Mouse (Mus musculus) R1 (cell line): Measurements from ENCODE around the gene Itga3.
"Not testable (repeated sequence)": the region's sequence is repeated elsewhere in the genome, so short reads cannot be mapped to it uniquely, and the experiment has no call there.

Experiments
- DNase-seq: peaks from one replicate; pipeline ENCODE4 v3.0.0-alpha.2; 2018; ENCODE audit warnings: low read depth, low spot score

The Itga3 gene

DNA sequence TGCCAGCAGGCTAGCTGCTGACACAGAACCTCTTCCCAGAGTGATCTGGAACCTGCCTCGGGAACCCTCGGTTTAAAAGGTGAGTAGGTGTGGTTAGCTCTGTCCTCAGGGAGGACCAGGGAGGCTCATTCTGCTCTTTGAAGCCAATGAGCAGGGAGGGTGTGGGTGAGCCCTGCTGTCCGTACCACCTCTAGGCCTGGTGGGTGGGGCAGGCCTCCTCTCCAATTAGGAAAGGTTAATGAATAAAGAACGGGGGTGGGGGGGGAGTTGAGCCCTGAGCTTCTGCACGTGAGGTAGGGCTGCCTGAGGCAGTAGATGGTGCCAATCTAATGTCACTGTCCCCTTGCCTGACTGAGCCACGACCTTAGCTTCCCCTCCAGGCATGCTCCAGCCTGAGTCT, 43.7 kb downstream of the Itga3 start:
- DNase-seq: no peak

DNA sequence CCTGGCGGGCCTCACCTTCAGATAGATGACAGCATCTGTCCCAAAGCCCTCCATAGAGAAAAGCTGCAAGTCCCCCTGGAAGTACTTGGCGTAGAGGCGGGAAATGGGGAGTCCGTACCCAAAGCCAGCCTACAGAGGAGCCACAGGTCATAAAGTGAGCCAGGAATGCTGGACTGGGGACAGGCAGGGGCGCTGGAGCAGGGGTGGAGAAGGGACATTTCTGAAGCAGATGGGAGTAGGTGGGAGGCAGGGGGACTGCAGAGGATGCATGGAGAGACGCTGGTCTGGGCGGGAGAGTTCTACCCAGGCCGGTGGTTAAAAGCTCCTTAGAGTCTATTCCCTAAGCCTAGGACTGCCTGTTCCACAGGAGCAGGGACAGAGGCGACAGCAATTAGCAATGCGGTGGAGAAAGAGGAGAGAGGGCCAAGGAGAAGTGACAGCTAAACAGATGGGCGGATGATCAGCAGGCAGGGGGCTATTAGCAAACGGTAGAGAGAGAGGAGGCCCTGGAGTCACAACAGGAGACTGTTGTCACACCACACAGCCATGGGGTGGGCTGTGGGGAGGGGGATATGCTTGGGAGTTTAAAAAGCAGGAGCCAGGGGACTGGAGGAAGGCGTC, 48.6 kb downstream of the Itga3 start:
- DNase-seq: no peak

DNA sequence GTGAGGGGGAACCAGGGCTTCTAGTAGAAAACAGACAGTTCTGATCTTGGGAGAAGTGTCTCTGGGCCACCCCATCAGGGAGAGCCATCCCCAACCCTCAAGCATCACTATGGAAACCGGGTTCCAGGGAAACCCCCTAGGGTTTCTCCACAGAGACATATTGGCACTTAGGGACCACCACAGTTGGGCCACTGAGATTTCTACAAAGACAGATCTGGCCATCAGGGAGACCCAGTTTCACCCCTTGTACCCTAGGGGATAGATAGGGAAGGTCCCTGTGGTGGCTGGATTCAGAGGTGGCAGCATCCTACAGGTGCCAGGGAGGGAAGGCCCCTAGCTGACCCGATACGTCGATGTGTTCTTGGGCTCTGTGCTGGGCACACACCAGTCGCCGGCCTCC, 49.8 kb downstream of the Itga3 start:
- no peak for DNase-seq

DNA sequence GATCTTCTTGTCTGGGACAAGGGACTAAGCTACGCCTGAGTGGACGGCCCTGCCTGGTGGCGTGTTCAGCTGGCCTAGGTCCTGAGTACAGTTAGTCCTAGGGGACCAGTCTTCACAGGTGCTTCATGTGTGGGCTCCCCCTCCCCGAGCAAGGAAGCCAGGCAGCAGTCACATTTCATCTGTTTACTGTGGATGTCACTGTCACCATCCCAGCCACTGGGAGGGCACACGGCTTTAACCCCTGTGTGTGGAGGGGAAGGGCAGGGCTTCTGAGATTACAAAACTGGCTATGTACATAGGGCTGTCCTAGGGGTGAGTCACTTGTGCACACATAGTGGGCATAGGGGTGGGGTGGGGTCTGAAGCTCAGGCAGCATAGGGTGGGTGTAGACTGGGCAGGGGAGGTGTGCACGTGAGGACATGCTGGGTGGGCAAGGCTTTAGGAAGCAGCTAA, 50.5 kb downstream of the Itga3 start:
- no peak for DNase-seq

DNA sequence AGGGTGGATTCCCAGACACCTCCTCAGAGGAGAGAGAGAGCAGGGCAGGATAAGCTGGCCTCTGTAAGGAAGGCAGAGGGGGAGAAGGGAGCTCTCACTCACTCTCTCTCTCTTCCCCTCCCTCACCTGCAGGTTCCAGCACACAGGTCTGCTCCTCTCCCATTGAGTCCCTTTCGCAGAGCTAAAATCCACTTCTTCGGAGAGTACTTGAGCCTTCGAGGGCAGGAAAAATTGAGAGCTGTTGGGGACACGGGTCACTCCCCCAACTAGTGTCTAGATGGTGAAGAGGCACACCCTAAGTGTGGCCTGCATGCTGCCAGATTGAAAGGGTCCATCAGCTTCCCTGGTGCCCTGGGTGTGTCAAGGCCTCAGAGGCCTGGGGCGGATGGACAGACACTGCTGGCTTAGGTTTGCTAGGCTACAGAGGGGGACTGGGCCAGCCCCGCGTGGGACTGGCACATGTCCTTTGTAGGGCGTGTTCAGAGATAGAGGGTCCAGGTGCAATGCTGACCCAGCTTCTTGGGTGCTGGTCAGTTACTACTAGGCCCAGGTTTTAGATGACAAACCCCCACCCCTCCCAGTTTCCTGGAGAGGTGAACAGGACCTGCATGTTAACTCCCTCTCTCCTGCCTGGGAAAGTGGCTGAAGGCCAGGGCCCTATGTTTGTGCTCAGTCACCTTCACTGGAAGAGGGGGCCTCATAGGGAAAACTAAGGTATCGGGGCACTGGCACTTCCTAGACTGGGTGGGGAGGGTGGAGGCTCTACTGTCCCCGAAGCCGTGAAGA, 51.2 kb downstream of the Itga3 start:
- DNase-seq: no peak

DNA sequence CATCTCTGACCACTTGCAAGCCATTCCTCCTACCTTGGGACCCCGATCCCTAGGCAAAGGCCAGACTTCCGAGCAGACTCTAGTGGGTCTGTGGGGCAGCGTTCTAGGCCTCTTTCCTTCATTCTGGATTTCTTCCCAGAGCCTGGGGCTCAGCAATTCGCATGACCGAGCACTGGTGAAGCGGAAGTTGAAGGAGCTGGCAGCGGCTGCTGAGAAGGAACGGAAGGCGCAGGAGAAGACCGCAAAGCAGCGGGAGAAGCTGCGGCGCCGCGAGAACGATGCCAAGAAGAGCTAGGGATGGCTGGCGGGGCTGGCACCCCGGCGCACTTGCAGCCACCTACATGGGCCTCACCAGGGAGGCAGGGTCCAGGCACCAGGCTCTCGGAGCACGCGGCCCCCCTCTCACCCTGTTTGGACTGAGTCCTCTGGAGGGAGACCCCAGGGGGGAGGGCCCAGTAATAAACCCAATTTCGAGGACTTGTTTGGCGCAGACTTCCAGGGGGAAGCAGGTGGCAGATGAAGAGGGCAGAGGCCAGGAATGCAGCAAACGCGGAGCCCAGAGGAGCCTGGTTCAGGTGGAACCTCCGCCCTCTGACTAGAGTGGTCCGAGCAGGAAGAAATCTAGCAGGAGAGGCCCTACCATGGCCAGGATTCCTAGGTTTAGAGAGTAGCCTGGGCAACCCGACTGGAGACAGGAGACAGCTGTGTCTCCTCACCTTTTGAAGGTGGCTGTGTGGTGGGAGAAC, 52.0 kb downstream of the Itga3 start:
- no peak for DNase-seq

DNA sequence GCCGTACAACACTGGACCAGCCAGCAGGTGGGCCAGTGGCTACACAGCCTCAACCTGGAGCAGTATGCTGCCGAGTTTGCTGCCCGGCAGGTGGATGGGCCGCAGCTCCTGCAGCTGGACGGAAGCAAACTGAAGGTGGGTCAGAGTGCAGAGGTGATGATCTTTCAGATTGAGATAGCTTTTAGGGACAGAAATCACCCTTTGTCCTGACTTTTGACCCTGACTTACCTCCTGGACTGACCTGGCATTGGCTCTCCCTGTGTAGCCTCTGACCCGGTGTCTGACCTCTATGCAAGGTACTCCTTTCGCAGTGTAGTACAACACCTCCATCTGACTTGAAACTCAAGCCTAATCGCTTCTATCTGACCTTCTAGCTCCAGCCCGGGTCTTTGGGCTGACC, 53.1 kb downstream of the Itga3 start:
- DNase-seq: no peak

DNA sequence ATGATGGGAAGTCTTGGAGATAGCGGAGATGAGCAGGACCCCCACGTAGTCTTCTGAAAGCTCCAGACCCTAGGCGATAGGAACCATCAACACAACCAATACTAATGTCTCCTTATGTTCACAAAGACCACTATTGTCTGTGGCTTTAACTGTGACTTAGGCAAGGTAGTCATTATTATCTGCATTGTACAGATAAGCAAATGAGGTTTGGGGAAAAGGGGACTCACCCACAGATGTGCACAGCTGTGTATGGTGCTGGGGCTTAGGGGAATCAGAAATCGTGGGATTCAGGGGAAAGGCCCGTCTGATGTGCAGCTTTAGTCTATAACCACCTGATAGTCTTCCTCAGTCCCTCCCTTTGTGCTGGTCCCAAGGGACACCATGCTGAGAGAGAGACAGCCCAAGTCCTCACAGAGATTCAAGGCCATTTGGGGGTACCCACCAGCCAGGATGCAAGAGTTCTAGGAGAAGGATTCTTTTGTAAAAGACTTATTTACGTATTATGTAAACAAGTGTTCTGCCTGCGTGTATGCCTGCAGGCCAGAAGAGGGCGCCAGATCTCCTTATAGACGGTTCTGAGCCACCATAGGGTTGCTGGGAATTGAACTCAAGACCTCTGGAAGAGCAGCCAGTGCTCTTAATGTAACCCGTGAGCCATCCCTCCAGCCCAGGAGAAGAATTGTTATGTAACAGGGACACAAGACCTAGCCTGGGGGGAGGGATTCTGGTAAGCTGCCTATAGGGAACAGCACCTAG, 54.2 kb downstream of the Itga3 start:
- DNase-seq: peak; percentile 77

DNA sequence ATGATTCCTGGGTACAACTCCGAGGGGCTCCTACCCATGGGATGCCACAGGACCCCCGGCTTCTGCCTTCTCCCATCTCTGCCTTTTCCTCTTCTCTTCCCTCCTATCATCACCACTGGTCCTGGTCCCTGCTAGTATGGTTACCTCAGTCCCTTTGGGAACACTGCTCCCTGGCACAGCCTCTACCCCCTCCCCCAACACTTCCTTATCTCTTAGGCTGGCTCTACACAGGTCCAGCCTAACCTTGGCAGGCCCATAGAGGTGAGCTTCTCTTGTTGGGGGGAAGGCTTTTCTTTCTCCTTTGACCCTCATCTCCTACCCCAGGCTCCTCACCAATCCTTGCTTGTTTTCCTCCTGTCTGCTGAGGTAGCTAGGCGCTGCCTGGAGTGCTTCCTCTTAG, 61.1 kb downstream of the Itga3 start:
- DNase-seq: no peak

DNA sequence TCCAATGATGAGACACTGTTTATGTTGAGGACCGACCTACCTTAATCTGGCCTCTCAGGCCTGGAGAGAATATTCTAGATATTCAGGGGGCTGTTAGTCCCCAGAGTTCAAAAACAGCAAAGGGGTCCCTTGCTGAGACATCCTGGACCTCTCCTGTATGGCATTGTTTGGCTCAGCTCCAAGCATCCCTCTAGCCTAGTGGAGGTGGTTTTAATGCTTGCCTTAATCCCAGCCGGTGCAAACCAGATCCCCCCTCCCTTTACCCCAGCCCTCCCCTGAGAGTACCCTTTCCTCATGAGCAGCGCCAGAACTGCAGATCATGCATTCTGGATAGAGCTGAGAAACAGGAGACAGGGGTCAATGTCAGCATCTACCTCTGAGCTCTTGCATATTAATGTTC, 64.1 kb downstream of the Itga3 start:
- DNase-seq: no peak

DNA sequence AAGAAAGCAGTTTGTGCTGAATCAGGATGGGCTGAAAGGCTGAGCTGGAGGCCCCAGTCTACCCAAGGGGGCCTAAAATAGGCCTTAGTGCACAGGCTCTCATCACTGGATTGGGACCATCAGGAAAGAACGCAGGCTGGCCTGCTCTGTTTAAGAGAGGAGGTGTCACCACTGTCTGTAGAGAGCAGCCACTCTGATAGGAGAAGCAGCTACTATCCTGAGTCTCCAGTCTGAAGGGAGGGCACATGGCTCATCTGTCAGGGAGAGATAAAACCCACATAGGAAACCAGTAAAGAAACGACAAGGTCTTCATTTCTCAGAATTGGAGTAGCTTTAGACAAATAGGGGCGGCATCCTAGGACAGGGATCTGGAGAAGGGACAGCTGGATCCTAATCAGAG, 64.5 kb downstream of the Itga3 start:
- DNase-seq: no peak

DNA sequence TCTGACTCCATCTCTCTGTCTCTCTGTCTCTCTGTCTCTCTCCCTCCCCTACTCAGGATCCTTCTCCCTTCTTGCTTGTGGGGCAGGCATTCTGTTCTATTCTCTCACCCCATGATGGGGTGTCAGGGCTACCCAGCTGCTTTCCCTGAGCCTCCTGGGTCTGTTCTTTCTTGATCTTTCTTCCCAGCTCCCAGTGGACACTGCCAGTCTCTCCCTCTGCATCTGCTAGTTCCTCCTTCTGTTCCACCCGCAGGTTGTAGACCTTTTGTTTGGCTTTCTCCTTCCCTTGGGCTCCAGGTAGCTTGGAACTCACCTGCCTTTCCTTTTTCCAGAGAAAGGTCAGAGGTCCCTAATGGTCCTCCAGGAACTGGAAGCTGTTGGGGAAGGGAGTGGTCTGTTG, 65.2 kb downstream of the Itga3 start:
- no peak for DNase-seq

DNA sequence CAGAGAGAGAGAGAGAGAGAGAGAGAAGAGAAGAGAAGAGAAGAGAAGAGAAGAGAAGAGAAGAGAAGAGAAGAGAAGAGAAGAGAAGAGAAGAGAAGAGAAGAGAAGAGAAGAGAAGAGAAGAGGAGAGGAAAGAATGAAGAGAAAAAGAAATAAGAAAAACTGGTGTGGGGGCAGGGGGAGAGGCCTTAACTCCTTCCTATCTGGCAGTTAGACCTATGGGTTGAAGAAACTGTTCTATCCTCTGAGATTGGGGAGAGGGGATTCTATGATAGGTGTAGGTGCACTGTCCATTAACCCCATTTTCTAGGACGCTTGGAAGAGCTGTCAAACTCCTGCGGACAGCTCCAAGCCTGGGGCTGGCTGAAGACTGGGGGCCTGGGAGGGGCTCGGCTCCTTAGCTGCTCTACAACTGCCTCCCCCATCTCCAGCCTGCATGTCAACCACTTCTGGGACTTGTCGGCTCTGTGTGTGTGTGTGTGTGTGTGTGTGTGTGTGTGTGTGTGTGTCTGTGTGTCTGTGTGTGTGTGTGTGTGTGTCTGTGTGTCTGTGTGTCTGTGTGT, 65.7 kb downstream of the Itga3 start:
- DNase-seq: not testable (repeated sequence)

DNA sequence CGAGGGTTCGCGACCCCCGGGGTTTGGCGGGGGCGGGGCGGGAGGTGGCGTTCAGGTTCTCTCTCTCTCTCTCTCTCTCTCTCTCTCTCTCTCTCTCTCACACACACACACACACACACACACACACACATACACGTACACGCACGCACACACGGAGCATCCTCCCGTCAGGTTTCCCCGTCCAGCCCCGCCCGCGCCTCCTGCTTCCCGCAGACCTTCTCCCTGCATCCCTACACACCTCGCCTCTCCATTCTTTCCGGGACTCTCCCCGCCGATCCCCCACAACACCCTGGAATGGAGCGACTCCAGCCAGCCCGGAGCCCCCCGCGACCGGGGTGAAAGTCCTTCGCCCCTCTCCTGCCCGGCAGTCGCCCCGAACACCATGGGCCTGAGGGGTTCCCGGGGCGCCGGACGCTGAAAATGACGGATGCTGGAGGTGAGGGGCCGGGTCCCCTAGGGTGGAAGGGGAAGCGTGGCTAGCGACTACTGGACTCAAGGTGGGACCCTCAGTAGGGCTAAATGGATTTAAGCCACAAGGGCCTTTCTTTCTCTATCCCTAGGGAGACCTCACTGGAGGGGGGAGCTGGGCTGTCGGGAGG, 66.4 kb downstream of the Itga3 start:
- DNase-seq: no peak

DNA sequence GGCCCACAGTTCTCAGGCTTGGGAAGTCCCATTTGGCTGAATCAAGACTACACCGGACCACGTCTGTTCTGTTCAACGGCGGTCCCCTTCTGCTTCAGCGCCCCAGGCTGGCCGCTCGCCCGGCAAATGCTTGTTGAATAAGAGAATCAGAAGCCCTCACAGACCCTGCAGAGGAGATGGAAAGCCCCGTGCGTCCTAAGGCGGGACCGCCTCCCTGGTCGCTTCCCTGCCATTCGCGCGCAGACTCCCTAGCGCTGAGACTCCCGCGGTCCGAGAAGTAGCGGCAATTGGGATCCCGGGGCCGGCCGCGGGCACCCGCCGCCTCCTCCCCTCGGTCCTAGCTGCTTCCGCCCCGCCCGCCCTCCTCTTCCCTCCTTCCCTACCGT, 67.0 kb downstream of the Itga3 start, which contains the start of gene Samd14:
TSS of gene Samd14 (plus strand) at position 251 of the 386 bp plus-strand sequence.
- peak; percentile 57 for DNase-seq

DNA sequence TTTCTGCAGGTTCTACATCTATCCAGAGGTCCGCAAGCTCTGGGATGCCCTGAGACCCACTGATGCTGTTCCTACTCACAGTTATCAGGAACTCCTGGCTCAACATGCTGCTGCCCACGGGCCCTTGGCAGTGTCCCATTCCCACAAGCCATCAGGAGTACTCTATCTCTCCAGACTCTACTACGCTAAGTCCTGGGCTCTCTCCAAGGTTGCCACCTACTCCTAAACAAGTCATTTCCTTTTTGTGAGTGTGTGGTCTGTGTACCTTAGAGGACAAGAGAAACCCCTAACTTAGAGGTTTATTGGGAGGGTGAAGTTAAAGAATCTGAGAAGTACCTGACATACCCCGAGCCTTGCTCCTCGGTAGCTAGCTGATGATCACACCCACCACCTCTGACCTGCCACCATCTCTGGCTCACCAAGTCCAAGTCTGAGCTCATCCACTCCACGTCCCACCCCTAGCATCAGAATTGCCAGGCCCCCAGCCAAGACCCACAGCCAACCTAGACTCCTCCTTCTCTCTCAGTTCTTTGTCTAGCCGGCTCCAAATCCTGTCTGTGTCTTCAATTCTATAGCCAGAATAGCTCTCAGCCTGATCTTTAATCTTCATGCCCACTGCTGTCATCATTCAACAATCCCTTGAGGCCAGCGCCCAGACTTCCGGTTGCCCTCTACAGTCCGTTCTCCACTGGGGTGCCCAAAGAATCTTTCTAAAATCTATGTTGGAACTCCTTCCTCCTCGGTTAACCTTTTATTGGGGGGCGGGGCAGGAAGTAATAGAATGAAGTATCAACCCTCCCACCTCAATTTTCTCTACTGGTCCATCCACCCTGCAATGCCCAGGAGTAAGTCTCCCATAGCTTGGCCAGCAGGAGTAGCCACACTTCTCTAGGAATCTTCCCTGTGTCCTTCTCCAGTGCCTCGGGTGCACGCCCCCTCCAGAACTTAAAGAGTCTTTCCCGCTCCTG, 67.7 kb downstream of the Itga3 start:
- no peak for DNase-seq

DNA sequence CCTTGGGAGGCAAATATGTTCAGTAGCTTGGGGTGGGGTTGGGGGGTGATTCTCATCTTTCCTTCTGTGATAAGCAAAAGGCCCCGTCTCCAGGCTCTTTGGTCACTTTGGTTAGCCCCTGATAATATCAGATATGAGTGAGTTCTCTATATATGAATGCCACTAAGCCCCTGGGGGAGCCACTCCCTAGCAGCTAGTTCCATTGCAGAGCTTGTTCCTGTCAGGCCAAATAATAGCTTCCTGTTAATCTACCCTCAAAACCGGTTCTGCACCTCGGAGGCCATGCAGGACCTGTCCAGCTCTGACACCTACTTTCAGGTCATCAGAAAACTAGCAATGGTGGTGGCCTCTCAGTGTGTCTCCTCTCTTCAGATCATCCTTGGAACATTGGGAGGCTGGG, 69.2 kb downstream of the Itga3 start:
- no peak for DNase-seq

DNA sequence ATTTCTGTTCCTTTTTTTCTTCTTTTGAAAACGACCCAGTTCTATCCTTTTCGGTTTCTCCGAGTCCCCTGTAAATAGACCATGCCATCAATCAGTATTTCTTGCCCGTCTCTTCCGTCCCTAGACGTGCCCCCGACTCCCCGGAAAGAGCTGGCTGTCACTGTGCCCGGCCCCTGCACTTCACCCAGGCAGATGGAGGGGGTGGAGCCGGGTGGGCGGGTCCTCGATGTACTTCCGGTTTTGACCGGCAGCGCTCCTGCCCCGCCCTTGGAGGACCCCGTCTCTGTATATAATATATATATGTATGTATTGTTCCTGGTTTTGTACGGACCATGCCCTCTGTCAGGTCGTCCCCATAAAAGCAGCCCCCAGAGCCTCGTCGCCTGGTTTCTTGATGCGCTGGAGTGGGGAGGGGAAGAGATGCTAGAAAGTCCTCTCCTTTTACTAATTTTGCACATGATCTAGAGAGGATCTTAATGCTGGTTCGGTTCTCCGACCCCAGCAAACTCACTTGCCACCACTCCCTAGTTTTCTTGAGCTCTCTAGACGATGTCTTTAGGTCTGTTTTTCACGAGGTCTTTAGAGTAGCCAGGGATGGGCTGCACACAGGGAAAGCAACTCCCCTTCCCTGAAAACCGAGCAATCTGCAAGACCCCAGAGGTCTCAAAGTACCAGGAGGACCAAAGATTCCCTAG, 69.9 kb downstream of the Itga3 start:
- DNase-seq: peak; percentile 62

DNA sequence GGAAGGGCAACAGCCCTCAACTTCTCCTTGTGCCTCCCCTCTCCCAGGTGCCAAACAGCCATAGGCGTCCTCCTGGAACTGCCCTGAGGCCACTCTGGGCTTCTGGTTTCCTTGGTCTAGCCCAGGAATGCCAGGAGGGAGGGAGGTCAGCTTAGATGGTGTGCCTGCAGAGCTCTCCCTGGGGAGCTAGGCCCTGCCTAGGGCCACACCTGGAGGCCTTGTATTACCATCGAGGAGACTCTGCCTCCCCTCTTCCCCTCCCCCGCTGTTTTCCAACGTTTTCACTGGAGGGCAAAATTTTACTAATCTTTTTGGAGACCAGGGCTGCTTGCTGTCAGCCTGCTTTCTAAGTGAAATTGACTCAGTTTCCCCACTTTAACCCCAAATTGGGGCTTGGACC, 70.6 kb downstream of the Itga3 start:
- no peak for DNase-seq

DNA sequence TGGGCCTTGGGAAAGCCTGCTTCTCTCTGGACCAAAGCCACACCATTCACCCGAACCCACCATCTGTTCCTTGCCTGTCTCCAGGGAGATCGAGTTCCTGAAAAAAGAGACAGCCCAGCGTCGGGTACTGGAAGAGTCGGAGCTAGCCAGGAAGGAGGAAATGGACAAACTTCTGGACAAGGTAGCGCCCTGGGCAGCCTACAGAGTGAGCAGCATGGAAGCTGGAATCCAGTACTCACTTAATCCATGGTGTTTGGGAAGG, 71.7 kb downstream of the Itga3 start:
- no peak for DNase-seq
